Mouse (Mus musculus): ENCODE results near the gene Gm47289. TPM values are rescaled to one million over a fixed set of nuclear protein-coding genes. Genes with fewer than 3 reads are reported as not detected.

The Gm47289 gene
- polyA plus RNA-seq, 1 experiment from 2014 or later: not detected

DNA sequence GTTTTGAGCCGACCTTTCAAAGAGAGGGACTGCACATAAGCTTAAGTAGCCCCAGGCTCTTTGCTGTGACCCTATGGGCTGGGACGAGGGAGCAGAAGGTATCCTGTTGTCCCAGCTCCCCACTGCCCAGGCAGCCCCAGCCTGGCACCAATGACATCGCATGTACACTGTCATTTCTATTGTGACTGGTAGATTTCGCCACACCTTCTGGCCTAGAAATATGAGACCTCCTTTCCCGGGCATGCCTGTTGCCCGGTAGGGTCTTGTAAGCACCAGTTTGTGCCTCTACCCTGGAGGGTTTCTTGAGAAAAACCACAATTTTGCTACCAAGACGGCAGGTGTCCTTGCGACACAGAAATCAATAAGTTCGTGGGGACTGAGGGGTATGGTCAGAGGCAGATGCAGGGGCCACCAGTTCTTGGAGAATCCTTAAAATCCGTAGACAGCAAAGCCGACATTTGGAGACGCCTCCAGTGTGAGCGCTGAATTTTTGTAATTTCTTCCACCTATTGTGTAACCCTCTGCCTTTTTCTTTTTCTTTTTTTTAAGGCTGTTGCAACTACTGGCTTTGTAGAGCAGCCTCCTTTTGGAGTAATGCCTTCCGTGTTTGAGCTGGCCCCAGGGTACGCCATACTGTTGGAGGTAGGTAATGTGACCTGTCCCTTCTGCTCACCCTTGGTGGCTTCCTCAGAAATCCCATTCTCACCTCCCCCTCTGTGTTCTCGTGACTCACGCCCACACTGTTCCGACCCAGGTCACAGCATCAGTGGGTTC is 36.2 kb upstream of the Gm47289 start:
- H3K27me3 ChIP-seq (ENCODE audit: insufficient read depth, low read length): no peaks in the 10 kb centered on the region
- H3K4me3 ChIP-seq (ENCODE audit: low read depth, low read length): no peak overlapping the region
- WGBS (ENCODE audit: insufficient replicate concordance): 67% methylated on average over 18 of the region's 18 CpGs
- H3K9ac ChIP-seq (replicated peaks): no peak overlapping the region
- no peak overlapping the region for H3K4me2 ChIP-seq (ENCODE audit: low read depth, low read length)
- TF ChIP-seq EP300 (IDR thresholded peaks at IDR 0.05; ENCODE audit: low read depth) (no peak), CTCF (IDR thresholded peaks at IDR 0.05; ENCODE audit: low read depth) (no peak)
- no peaks in the 10 kb centered on the region for H3K4me1 ChIP-seq (ENCODE audit: insufficient read depth)
- H3K36me3 ChIP-seq (replicated peaks; ENCODE audit: insufficient read depth, low read length): no peaks in the 10 kb centered on the region
- H3K27ac ChIP-seq (ENCODE audit: low read depth): no peak overlapping the region
- ATAC-seq (no peak), DNase-seq (no peak)
- no peaks in the 10 kb centered on the region for H3K9me3 ChIP-seq (ENCODE audit: low read length)

DNA sequence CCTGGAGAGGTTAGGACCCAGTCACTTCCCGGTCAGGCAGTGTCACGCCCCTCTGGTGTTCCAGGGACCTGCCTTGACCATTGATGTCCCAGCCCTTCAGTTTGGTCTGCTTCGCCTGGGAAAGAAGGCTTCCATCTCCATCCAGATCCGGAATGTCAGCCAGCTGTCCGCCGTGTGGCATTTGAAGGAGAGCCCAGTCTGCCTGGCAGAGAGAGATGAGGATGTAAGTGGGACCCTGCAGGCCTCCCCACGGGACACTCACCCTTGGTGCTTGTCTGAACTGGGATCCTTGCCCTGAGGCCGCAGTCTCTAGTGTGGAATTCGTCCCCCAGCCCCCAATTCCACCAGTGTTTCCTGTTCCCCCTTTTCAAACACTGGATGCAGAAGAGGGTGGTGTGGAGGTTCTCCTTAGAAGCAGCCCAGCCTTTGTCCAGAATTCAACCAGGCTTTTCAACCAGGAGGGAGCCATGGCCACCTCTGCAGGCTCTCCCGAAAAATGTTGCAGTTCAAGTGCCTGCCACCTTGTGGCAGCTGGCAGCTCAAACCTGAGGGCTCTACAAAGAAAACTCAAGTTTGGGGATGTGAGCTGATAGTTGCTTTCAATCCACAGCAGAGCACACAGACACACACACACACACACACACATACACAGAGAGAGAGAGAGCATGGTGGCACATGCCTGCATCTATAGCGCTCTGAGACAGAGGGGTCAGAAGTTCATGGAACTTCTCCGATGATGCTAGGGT is 30.4 kb upstream of the Gm47289 start:
- no peaks in the 10 kb centered on the region for H3K4me1 ChIP-seq (ENCODE audit: insufficient read depth)
- H3K27me3 ChIP-seq (ENCODE audit: insufficient read depth, low read length): no peaks in the 10 kb centered on the region
- no peak overlapping the region for H3K4me2 ChIP-seq (ENCODE audit: low read depth, low read length)
- WGBS (ENCODE audit: insufficient replicate concordance): 80% methylated on average over 12 of the region's 12 CpGs
- H3K27ac ChIP-seq (ENCODE audit: low read depth): no peak overlapping the region
- ATAC-seq (no peak), DNase-seq (no peak)
- no peaks in the 10 kb centered on the region for H3K9me3 ChIP-seq (ENCODE audit: low read length)
- H3K9ac ChIP-seq (replicated peaks): no peak overlapping the region
- TF ChIP-seq CTCF (IDR thresholded peaks at IDR 0.05; ENCODE audit: low read depth) (no peak), EP300 (IDR thresholded peaks at IDR 0.05; ENCODE audit: low read depth) (no peak)
- H3K4me3 ChIP-seq (ENCODE audit: low read depth, low read length): no peak overlapping the region
- H3K36me3 ChIP-seq (replicated peaks; ENCODE audit: insufficient read depth, low read length): no peaks in the 10 kb centered on the region

DNA sequence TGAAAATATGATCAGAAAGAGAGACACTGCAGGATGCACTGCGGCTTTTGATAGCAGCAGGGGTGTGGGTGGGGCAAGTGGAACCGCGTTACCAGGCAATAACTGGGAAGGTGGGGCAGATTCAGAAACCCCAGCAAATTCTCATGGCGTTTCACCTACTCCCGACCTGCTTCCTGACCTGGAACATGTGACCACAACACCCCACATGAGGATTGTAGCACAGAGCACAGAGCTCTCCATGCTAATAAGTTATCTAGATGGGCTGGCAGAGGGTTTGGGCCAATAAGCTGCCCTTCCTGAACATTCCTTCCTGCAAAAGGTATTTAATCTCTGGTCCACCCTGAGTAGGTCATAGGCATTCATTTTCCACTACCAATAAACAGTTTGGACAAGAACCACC is 28.3 kb upstream of the Gm47289 start:
- Histone ChIP-seq H3K4me1 (ENCODE audit: insufficient read depth) (no peaks in the 10 kb centered on the region), H3K9me3 (ENCODE audit: low read length) (no peaks in the 10 kb centered on the region), H3K27me3 (ENCODE audit: insufficient read depth, low read length) (no peaks in the 10 kb centered on the region), H3K4me3 (ENCODE audit: low read depth, low read length) (no peak overlapping the region), H3K36me3 (replicated peaks; ENCODE audit: insufficient read depth, low read length) (no peaks in the 10 kb centered on the region), H3K27ac (ENCODE audit: low read depth) (no peak overlapping the region), H3K9ac (replicated peaks) (no peak overlapping the region), H3K4me2 (ENCODE audit: low read depth, low read length) (no peak overlapping the region)
- WGBS (ENCODE audit: insufficient replicate concordance): 43% methylated on average over 5 of the region's 5 CpGs
- no peak for DNase-seq
- TF ChIP-seq CTCF (IDR thresholded peaks at IDR 0.05; ENCODE audit: low read depth) (no peak), EP300 (IDR thresholded peaks at IDR 0.05; ENCODE audit: low read depth) (no peak)
- no peak for ATAC-seq

DNA sequence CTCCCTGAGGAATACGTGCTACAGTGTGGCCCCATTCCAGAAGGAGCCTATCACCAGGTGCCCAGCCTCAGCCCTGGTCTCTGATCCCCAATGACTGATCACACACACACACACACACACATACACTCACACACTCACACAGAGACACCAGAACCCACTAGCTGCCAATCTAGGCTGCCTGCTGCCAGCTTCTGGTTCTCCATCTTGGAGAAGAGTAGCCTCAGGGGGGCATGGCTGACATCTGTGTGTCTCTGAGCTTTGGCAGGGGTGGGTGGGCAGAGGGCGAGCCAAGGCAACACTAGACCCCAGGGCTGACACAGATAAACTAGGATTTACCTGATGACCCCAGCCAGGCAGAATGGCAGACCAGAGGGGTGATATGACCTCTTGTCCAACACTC is 20.1 kb upstream of the Gm47289 start:
- H3K4me2 ChIP-seq (ENCODE audit: low read depth, low read length): no peak overlapping the region
- no peak overlapping the region for H3K27ac ChIP-seq (ENCODE audit: low read depth)
- no peaks in the 10 kb centered on the region for H3K27me3 ChIP-seq (ENCODE audit: insufficient read depth, low read length)
- WGBS (ENCODE audit: insufficient replicate concordance): 64% methylated on average over 2 of the region's 2 CpGs
- DNase-seq (no peak), ATAC-seq (no peak)
- H3K36me3 ChIP-seq (replicated peaks; ENCODE audit: insufficient read depth, low read length): no peaks in the 10 kb centered on the region
- H3K9me3 ChIP-seq (ENCODE audit: low read length): no peaks in the 10 kb centered on the region
- H3K4me3 ChIP-seq (ENCODE audit: low read depth, low read length): no peak overlapping the region
- TF ChIP-seq EP300 (IDR thresholded peaks at IDR 0.05; ENCODE audit: low read depth) (no peak), CTCF (IDR thresholded peaks at IDR 0.05; ENCODE audit: low read depth) (no peak)
- H3K9ac ChIP-seq (replicated peaks): no peak overlapping the region
- no peaks in the 10 kb centered on the region for H3K4me1 ChIP-seq (ENCODE audit: insufficient read depth)

DNA sequence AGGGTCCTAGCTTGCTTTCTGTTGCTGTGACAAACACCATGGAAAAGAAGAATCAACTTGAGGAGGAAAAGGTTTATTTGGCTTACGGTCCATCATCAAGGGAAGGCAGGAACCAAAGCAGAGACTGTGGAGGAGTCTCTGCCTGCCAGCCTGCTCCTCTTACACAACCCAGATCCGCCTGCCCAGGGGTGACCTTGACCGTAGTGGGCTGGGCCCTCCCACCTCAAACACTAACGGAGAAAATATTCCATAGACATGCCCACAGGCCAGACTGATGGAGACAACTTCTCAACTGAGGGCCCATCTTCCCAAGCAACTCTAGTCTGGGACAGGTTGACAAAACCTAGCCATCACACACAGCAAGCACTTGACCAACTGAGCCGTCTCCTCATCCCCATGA is 16.9 kb upstream of the Gm47289 start:
- Histone ChIP-seq H3K4me3 (ENCODE audit: low read depth, low read length) (no peak overlapping the region), H3K4me1 (ENCODE audit: insufficient read depth) (no peaks in the 10 kb centered on the region), H3K36me3 (replicated peaks; ENCODE audit: insufficient read depth, low read length) (no peaks in the 10 kb centered on the region), H3K27ac (ENCODE audit: low read depth) (no peak overlapping the region), H3K4me2 (ENCODE audit: low read depth, low read length) (no peak overlapping the region), H3K27me3 (ENCODE audit: insufficient read depth, low read length) (no peaks in the 10 kb centered on the region), H3K9ac (replicated peaks) (no peak overlapping the region), H3K9me3 (ENCODE audit: low read length) (no peaks in the 10 kb centered on the region)
- ATAC-seq (peak; percentile 33; the same call in 1 of the 2 replicates), DNase-seq (no peak)
- no peak for TF ChIP-seq EP300 (IDR thresholded peaks at IDR 0.05; ENCODE audit: low read depth)
- no peak for TF ChIP-seq CTCF (IDR thresholded peaks at IDR 0.05; ENCODE audit: low read depth)
- 61% methylated on average over 5 of the region's 5 CpGs for WGBS (ENCODE audit: insufficient replicate concordance)

DNA sequence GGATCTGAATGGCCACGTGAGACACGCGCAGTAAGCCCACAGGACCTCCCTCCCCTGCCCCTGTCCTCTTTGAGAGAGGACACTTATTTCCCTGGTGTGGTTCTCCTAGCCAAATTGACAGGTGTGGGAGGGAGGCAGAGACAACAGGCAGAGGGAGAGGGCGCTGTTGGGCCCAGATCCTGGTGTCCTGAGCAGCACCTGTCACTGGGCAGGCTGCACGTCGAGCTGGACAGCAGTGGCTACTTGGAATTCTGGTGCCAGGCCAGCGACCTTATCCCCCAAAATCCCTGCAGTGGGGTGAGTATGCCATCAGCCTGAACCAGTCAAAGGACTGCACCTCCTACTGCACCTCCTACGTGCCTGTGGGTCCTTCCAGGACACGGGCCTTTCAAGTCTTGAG is 15.6 kb upstream of the Gm47289 start:
- Histone ChIP-seq H3K9ac (replicated peaks) (no peak overlapping the region), H3K4me2 (ENCODE audit: low read depth, low read length) (no peak overlapping the region), H3K4me3 (ENCODE audit: low read depth, low read length) (no peak overlapping the region), H3K27ac (ENCODE audit: low read depth) (no peak overlapping the region), H3K9me3 (ENCODE audit: low read length) (no peaks in the 10 kb centered on the region), H3K27me3 (ENCODE audit: insufficient read depth, low read length) (no peaks in the 10 kb centered on the region), H3K4me1 (ENCODE audit: insufficient read depth) (no peaks in the 10 kb centered on the region), H3K36me3 (replicated peaks; ENCODE audit: insufficient read depth, low read length) (no peaks in the 10 kb centered on the region)
- no peak for ATAC-seq
- DNase-seq: no peak
- WGBS (ENCODE audit: insufficient replicate concordance): 67% methylated on average over 9 of the region's 9 CpGs
- TF ChIP-seq EP300 (IDR thresholded peaks at IDR 0.05; ENCODE audit: low read depth) (no peak), CTCF (IDR thresholded peaks at IDR 0.05; ENCODE audit: low read depth) (peak; percentile 28)
